Mouse (Mus musculus) hindlimb bud, embryonic 11.5 days (tissue): Measurements from ENCODE around the gene Cacna1b.

Experiments used
- DNase-seq: peaks from one replicate; pipeline ENCODE4 v3.0.0-alpha.2; 2012; ENCODE audit warnings: low read depth, low spot score; ENCODE audit errors: extremely low spot score

Cacna1b gene

GRCm38 (mm10) chr2:24553962-24554361 lies 209.0 kb downstream of the Cacna1b start:
- DNase-seq, result no peak
